Comparison of ENCODE assay signal across 20 mouse cellular contexts in the genomic region with DNA sequence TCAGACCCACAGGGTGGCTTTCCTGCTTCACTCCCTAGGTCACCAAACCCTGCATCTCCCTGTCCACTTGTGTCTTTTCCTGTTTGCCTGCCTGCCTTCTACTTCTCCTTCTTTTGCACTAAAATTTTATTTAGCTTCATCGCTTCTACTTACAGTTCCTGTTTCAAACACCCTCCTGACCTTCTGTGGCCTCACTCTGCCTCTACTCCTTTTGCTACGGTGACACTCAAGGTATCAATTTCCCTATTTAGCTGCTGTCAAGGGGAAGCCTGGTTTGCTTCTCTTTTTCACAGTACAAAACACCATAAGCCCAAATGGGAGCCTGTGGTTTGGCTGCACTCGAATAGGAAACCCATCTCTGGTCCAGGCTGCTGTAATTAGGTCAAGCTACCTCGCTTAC. TPM values are rescaled to one million over a fixed set of nuclear protein-coding genes. Genes with fewer than 3 reads are reported as not detected.
DNase-seq lines count a peak whose midpoint lies in the region; ATAC-seq and TF ChIP-seq lines count a peak whose summit lies in the region.
"Had no signal": no experiment of that assay in that cellular context is flagged by ENCODE, and none has a peak within 500 bp of the region (broad histone marks: within the 10 kb centered on the region; RNA-seq: fewer than 3 reads in every experiment).

No protein-coding gene starts in this region.

- no peak for TF ChIP-seq CTCF in CH12.LX (conservative IDR thresholded peaks at IDR 0.05 in 1 of 2, IDR thresholded peaks at IDR 0.05 in 1 of 2; ENCODE audit: low read depth in 2 of 2, low read length in 2 of 2)

- in situ Hi-C loops in CH12.LX (cut with MboI; ENCODE audit: low pct_ligation_motif_present, low pct_unique_long_range_greater_than_20kb, low sequenced_read_pairs) = no loop called here

- H3K36me3 ChIP-seq in heart, embryonic 12.5 days = no peaks in the 10 kb centered on the region
- no peaks in the 10 kb centered on the region for H3K36me3 ChIP-seq in CH12.LX (replicated peaks in 1 of 2; ENCODE audit: control insufficient read depth in 1 of 2, insufficient read depth in 1 of 2, low read length in 1 of 2)
- no peaks in the 10 kb centered on the region for H3K36me3 ChIP-seq in hindbrain, embryonic 16.5 days (ENCODE audit: control insufficient read depth, insufficient read depth, low read length)
- H3K36me3 ChIP-seq: embryonic facial prominence, embryonic 10.5 days; midbrain, embryonic 15.5 days had no signal

- WGBS in heart, embryonic 12.5 days = 47% methylated on average over 4 of the region's 4 CpGs
- WGBS in hindbrain, embryonic 16.5 days = 84% methylated on average over 4 of the region's 4 CpGs

- H3K4me1 ChIP-seq in heart, embryonic 12.5 days (replicated peaks) = peaks cover 5% of the 10 kb centered on the region; the same call in 1 of the 2 replicates
- peaks cover 13 to 36% of the 10 kb centered on the region in 2 experiments for H3K4me1 ChIP-seq in CH12.LX (ENCODE audit: control insufficient read depth in 1 of 2, insufficient read depth in 2 of 2)
- H3K4me1 ChIP-seq in hindbrain, embryonic 16.5 days (ENCODE audit: control insufficient read depth, insufficient read depth, low read depth, low read length) = no peaks in the 10 kb centered on the region
- H3K4me1 ChIP-seq: embryonic facial prominence, embryonic 10.5 days; midbrain, embryonic 15.5 days had no signal

- peak; percentile 69; the same call in 1 of the 2 replicates for TF ChIP-seq EP300 in CH12.LX (IDR thresholded peaks at IDR 0.05; ENCODE audit: low read length)

- H3K79me2 ChIP-seq in CH12.LX (replicated peaks; ENCODE audit: control insufficient read depth, extremely low read depth, insufficient read depth, poor library complexity, severe bottlenecking) = no peaks in the 10 kb centered on the region

- dilution Hi-C loops in CH12.LX (cut with MboI; ENCODE audit: extremely low pct_ligation_motif_present, extremely low pct_unique_long_range_greater_than_20kb, low sequenced_read_pairs) = no loop called here

- H3K9ac ChIP-seq in heart, embryonic 12.5 days = no peak overlapping the region
- H3K9ac ChIP-seq in CH12.LX (ENCODE audit: insufficient read depth, low read depth) = peak overlapping the region; percentile 23
- no peak overlapping the region for H3K9ac ChIP-seq in hindbrain, embryonic 16.5 days (ENCODE audit: low read depth, low read length)
- H3K9ac ChIP-seq: lung, embryonic 14.5 days; midbrain, embryonic 15.5 days had no signal

- H3K9me3 ChIP-seq in heart, embryonic 12.5 days (replicated peaks) = no peaks in the 10 kb centered on the region
- peaks cover 2% of the 10 kb centered on the region for H3K9me3 ChIP-seq in CH12.LX (replicated peaks; ENCODE audit: low read length)
- H3K9me3 ChIP-seq in hindbrain, embryonic 16.5 days (ENCODE audit: control insufficient read depth, low read length) = no peaks in the 10 kb centered on the region
- H3K9me3 ChIP-seq: midbrain, embryonic 15.5 days had no signal

- no peak for TF ChIP-seq RAD21 in CH12.LX (IDR thresholded peaks at IDR 0.05; ENCODE audit: low read depth, low read length)

- no peak overlapping the region for H3K27ac ChIP-seq in heart, embryonic 12.5 days (ENCODE audit: poor library complexity, severe bottlenecking)
- peak overlapping the region; percentile 77; the same call in 1 of the 2 replicates for H3K27ac ChIP-seq in CH12.LX (ENCODE audit: insufficient read depth, low read depth)
- no peak overlapping the region for H3K27ac ChIP-seq in hindbrain, embryonic 16.5 days (ENCODE audit: low read depth, low read length)
- H3K27ac ChIP-seq: embryonic facial prominence, embryonic 10.5 days; hindbrain, postnatal 0 days; kidney, postnatal 0 days; midbrain, embryonic 15.5 days had no signal

- H3K4me2 ChIP-seq in heart, embryonic 12.5 days = no peak overlapping the region
- H3K4me2 ChIP-seq in CH12.LX (ENCODE audit: insufficient read depth, low read depth, poor library complexity, severe bottlenecking) = peak overlapping the region; percentile 96
- no peak overlapping the region for H3K4me2 ChIP-seq in hindbrain, embryonic 16.5 days (ENCODE audit: low read length)
- H3K4me2 ChIP-seq: lung, embryonic 14.5 days; midbrain, embryonic 15.5 days had no signal

- no peak overlapping the region for H3K4me3 ChIP-seq in heart, embryonic 12.5 days
- H3K4me3 ChIP-seq in CH12.LX (replicated peaks in 1 of 3; ENCODE audit: low read depth in 2 of 3, low read length in 2 of 3, poor library complexity in 1 of 3) = peak overlapping the region in 2 of 3 experiments; percentile 39 to 41
- H3K4me3 ChIP-seq in hindbrain, embryonic 16.5 days (ENCODE audit: low read length) = no peak overlapping the region
- H3K4me3 ChIP-seq: embryonic facial prominence, embryonic 10.5 days; midbrain, embryonic 15.5 days had no signal

- H3K27me3 ChIP-seq in heart, embryonic 12.5 days (replicated peaks) = no peaks in the 10 kb centered on the region
- no peaks in the 10 kb centered on the region for H3K27me3 ChIP-seq in CH12.LX (replicated peaks)
- no peaks in the 10 kb centered on the region for H3K27me3 ChIP-seq in hindbrain, embryonic 16.5 days (replicated peaks; ENCODE audit: control insufficient read depth, insufficient read depth, low read length)
- H3K27me3 ChIP-seq: midbrain, embryonic 15.5 days had no signal

- ATAC-seq in heart, embryonic 12.5 days (ENCODE audit: insufficient number of reproducible peaks, low FRiP score) = no peak
- peak; percentile 97 for ATAC-seq in megakaryocyte, adult 5-6 weeks (ENCODE audit: poor library complexity, severe bottlenecking)
- no peak for ATAC-seq in hindbrain, embryonic 16.5 days
- no peak for ATAC-seq in cerebellum, adult (ENCODE audit: insufficient number of reproducible peaks, low FRiP score, low TSS enrichment)
- ATAC-seq: hindbrain, postnatal 0 days; midbrain, embryonic 15.5 days had no signal

- peak; percentile 64 for DNase-seq in heart, adult 11 months
- DNase-seq in CH12.LX (ENCODE audit: extremely low read depth) (peak; percentile 68), liver (no peak)
- peak; percentile 19 to 37 for DNase-seq in spleen, adult 18-20 months
- DNase-seq: adrenal gland, adult 8-10 months; cerebellum, postnatal 14 days; heart, postnatal 4 days; kidney, adult 18-20 months; layer of hippocampus, postnatal 36 days; lung, embryonic 14.5 days; right cerebral cortex, postnatal 25 days; thymus, adult 18-20 months had no signal

- TF ChIP-seq POLR2A in CH12.LX (IDR thresholded peaks at IDR 0.05; ENCODE audit: low read depth, low read length) = no peak

TF ChIP-seq in CH12.LX, 34 proteins besides CTCF, POLR2A, EP300 and RAD21:
- no peak for TF ChIP-seq TBP (conservative IDR thresholded peaks at IDR 0.05; ENCODE audit: low read depth, low read length)
- no peak for TF ChIP-seq ZNF384 (IDR thresholded peaks at IDR 0.05; ENCODE audit: low read depth, low read length)
- TF ChIP-seq NELFE (IDR thresholded peaks at IDR 0.05; ENCODE audit: low read depth, low read length) = no peak
- TF ChIP-seq SMC3 (IDR thresholded peaks at IDR 0.05; ENCODE audit: low read depth, low read length) = no peak
- no peak for TF ChIP-seq SIN3A (IDR thresholded peaks at IDR 0.05; ENCODE audit: low read length)
- peak; percentile 39; the same call in 1 of the 2 replicates for TF ChIP-seq IRF4 (IDR thresholded peaks at IDR 0.05; ENCODE audit: low read depth, low read length)
- TF ChIP-seq ELF1 (IDR thresholded peaks at IDR 0.05; ENCODE audit: low read depth, low read length) = peak; percentile 52; the same call in 1 of the 2 replicates
- TF ChIP-seq ETS1 (conservative IDR thresholded peaks at IDR 0.05; ENCODE audit: low read depth, low read length) = 0 out of 2 replicates have a peak, but pooled peaks have one; percentile 23
- TF ChIP-seq CHD1 (IDR thresholded peaks at IDR 0.05; ENCODE audit: low read depth, low read length) = no peak
- TF ChIP-seq MEF2A (IDR thresholded peaks at IDR 0.05; ENCODE audit: borderline replicate concordance, low read depth, low read length) = peak; percentile 81; the same call in 1 of the 2 replicates
- TF ChIP-seq POLR2AphosphoS2 (IDR thresholded peaks at IDR 0.05; ENCODE audit: low read depth, low read length) = no peak

RNA-seq across cellular contexts. Expression of a gene that starts 11.7 kb away (rescaled TPM):
- 24.6 and 25.2 TPM in 2 replicates for polyA plus RNA-seq in heart, embryonic 12.5 days (2016; fragmentation: Nextera tagmentation; extraction: Ambion mirVana)
- total RNA-seq in CH12.LX (2012; rRNA removed) (14.9 and 17.1 TPM in 2 replicates), CH12.LX (2014; rRNA removed) (11.0 and 13.1 TPM in 2 replicates)
- polyA plus RNA-seq in CH12.LX (2012; ENCODE audit: insufficient read length, low read depth) = 19.1 and 23.1 TPM in 2 replicates
- total RNA-seq in megakaryocyte, adult 5-6 weeks (2015) = 43.7 and 48.2 TPM in 2 replicates
- total RNA-seq in megakaryocyte, adult 5-6 weeks (2017) = 44.8 and 49.1 TPM in 2 replicates
- 12.7 and 13.8 TPM in 2 replicates for polyA plus RNA-seq in hindbrain, embryonic 16.5 days (2015; fragmentation: Nextera tagmentation; extraction: Ambion mirVana)

RNA-seq across cellular contexts. Expression of a gene that starts 15.8 kb away (rescaled TPM):
- polyA plus RNA-seq in heart, embryonic 12.5 days (2016; fragmentation: Nextera tagmentation; extraction: Ambion mirVana) = 22.0 and 22.7 TPM in 2 replicates
- 73.1 and 78.2 TPM in 2 replicates for total RNA-seq in CH12.LX (2012; rRNA removed)
- total RNA-seq in CH12.LX (2014; rRNA removed) = 42.8 and 48.2 TPM in 2 replicates
- polyA plus RNA-seq in CH12.LX (2012; ENCODE audit: insufficient read length, low read depth) = 53.4 and 54.5 TPM in 2 replicates
- 51.2 and 55.7 TPM in 2 replicates for total RNA-seq in megakaryocyte, adult 5-6 weeks (2015)
- total RNA-seq in megakaryocyte, adult 5-6 weeks (2017) = 127 and 135 TPM in 2 replicates
- 5.4 and 5.6 TPM in 2 replicates for polyA plus RNA-seq in hindbrain, embryonic 16.5 days (2015; fragmentation: Nextera tagmentation; extraction: Ambion mirVana)

Comparison
In these comparisons a context has a peak if more than half of its experiments do, and no peak if none do; other contexts are left out.
1. H3K4me3 ChIP-seq: peak in CH12.LX (2 of 3); none in heart, embryonic 12.5 days (single experiment) and hindbrain, embryonic 16.5 days (single experiment).